16 mouse cellular contexts compared by ENCODE assay signal in the genomic region with DNA sequence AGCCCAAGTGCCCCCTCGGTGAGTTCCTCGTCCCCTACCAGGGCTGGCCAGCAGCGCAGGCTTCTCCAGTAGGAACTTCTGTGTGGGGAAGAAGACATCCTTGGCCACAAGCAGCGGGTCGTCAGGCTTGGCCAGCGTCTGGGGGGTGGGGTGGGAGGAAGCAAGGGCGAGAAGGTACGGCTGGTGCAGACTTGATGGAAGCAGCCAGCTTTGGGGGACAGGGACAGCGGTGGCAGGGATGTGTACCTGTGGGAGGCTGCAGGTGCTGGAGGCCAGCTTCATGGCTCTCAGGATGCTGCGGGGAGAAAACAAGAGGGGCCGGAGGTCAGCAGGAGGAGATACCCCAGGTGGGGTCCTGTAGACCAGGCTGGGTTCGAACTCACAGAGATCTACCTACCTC.
"Had no signal": no experiment of that assay in that cellular context is flagged by ENCODE, and none has a peak within 500 bp of the region (broad histone marks: within the 10 kb centered on the region; RNA-seq: fewer than 3 reads in every experiment).

No protein-coding gene starts in this region.

- DNase-seq: cerebellum, adult 8-10 months; cerebellum, adult 9-10 months; cerebellum, adult 9-11 months; cerebellum, postnatal 10 days; cerebellum, postnatal 14 days; cerebellum, postnatal 25 days; cerebellum, postnatal 36 days; embryo, embryonic 11 days; forebrain, postnatal 0 days; gastrocnemius, adult 2 months; gastrocnemius, postnatal 10 days; gastrocnemius, postnatal 14 days; gastrocnemius, postnatal 25 days; gastrocnemius, postnatal 36 days; heart, adult 18-20 months; heart, adult 2 months had no signal
